Mouse (Mus musculus) kidney, postnatal 14 days (tissue): ENCODE data around the gene Scp2d1.
"Not testable (repeated sequence)": the region's sequence is repeated elsewhere in the genome, so short reads cannot be mapped to it uniquely, and the experiment has no call there.

Experiments
- DNase-seq: peaks from one replicate; pipeline ENCODE4 v3.0.0; 2022; ENCODE audit warnings: mixed read lengths

Gene Scp2d1

GRCm38 (mm10) chr2:144823356-144823755 is at the start of gene Scp2d1:
TSS of gene Scp2d1 (plus strand) at chr2:144823656.
- not testable (repeated sequence) for DNase-seq

DNA sequence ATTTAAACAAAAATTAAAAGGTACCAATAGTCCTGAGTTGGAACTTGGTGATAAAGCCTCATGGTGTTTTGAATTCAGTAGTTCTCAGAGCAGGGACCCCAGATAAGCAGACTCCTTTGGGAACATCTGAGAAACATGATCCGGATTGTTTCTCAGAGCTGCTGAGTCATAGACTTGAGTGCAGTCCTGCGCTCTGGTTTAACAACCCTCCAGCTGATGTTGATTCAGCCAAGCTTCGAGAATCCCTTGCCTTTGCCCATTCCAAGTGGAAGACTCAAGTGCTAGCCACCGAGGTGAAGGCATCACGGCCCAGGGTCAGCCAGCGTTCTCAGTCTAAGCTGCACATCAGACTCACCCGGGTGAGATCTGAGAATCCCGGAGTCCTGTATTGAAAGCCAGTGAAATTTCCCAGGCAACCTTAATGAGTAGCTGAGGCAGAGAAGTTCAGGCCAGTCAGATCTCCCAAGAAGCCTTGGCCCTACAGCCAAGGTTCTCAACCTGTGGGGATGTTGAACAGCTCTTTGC is 48.8 kb upstream of the Scp2d1 start:
- no peak for DNase-seq

DNA sequence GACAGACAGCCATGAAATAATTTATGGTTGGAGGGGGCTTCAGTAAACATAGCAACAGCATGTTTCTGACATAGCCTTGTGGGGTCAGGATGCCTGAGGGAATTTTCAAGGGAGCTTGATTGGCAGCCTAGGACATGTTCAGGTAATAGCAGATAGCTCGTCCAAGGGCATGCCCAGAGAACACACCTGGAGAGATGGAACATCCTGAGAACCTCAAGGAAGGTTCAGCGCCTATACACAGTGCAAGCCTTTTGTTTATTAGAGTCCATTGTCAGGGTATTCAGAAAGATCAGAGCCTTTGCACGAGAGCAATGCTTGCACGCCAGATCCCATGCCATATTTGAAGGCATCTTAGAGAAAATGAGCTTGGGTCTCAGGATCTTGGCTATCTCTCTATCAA is 47.8 kb upstream of the Scp2d1 start:
- no peak for DNase-seq

GRCm38 (mm10) chr2:144779263-144779662 is 44.2 kb upstream of the Scp2d1 start:
- no peak for DNase-seq

DNA sequence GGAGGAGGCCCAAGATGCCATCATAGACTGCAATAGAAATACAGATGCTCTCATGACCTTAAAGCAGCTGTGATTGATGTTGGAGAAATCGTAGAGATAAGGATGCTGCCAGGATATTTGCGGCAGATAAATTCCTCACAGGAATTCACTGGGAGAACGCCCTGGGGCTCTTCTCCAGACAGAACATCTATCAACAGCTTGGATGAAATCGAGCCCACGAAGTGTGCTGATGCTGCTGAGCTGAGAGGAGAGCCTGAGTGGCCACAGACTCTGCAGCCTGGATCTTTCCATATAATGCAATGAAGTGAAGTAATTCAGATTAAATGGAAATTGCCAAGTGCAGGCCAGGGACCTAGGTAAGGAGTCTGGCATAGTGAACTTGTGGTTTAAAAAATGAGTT is 42.7 kb upstream of the Scp2d1 start:
- peak; percentile 43 for DNase-seq

DNA sequence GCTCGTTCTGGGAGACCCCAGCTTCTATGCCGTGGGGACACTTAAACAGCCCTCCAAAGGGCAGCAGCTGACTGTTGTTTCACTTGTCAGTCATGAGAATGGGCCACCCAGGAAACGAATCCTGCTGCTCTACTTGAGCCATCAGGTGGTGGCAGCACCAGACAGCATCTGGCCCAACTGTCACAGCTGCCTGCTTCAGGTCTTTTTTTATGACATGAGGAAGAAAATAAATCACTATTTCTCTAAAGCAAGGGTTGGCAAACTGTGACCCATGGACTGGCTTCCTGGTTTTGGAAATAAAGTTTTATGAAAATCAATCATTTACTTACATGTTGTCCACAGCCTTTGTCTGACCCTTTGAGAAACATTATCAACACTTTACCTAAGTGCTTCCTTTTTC is 41.6 kb upstream of the Scp2d1 start:
- DNase-seq: peak; percentile 8

DNA sequence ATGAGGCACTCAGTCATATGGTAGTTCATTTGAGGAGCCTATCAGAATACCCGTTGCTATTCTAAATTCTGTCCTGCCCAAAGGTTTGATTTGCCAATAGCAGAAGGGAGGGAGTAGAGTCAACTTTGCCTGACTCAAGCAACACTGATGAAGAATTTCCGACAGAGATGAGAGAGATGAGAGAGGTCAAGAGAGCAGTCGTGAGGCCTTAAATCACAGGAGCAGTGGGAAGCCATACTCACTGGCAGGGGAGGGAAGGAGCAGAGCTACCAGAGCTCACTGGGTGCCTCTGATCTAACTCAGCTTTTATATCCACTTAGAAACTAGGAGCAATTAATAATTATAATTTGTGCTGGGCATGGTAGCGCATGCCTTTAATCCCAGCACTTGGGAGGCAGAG is 41.0 kb upstream of the Scp2d1 start:
- DNase-seq: peak; percentile 44

- DNase-seq: no peak
Measured at GRCm38 (mm10) chr2:144783190-144783589, 40.3 kb upstream of the Scp2d1 start.

- no peak for DNase-seq
Measured at GRCm38 (mm10) chr2:144783831-144784230, 39.6 kb upstream of the Scp2d1 start.

DNA sequence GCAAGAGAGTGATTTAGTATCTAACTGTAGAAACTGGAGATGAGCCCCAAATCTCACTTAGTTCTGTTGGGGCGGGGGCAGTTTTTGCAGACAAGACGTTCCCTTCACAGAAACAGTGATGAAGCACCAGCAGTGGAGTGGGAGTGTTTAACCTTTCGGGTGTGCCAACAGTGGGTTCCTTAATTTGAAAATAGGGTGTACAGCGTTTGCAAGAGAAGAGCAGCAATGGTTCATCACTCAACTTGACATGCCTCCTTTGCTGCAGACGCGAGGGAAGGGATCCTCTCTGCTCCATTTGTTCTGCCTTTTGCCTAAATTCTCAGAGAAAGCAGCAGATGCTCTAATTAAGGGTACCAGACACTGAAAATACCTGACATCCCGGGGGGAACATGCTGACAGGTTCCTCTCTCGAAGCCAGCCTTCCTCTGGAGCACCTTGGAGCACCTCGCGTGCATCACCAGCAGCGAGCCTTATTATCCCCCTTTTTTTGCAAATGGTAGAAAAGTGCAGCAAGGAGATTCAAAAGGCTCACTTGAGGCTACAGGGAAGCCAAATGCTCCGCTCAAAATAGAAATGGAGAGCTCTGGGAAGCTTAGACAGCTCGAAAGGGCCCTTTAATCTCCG is 31.7 kb upstream of the Scp2d1 start:
- DNase-seq: no peak

DNA sequence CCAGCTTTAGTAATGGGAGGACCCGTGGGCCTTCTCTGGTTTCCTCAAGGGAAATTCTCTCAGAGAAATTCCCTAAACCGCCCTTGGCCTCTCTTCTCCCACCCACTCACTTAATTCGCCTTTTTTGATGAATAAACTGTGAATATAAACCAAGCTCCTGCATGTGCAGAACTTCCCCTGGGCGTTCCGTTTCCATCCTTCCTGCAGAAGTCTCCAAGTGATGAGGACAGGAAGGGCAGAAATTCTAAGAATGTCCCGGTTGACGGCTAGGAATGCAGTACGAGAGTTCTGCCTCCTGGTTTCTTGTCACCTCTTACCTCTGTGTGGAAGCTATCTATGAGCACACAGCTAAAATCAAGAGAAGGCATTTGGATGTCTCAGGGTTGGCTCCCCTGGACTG is 25.9 kb upstream of the Scp2d1 start:
- peak; percentile 43 for DNase-seq

GRCm38 (mm10) chr2:144807766-144808754 is 15.4 kb upstream of the Scp2d1 start:
- no peak for DNase-seq

DNA sequence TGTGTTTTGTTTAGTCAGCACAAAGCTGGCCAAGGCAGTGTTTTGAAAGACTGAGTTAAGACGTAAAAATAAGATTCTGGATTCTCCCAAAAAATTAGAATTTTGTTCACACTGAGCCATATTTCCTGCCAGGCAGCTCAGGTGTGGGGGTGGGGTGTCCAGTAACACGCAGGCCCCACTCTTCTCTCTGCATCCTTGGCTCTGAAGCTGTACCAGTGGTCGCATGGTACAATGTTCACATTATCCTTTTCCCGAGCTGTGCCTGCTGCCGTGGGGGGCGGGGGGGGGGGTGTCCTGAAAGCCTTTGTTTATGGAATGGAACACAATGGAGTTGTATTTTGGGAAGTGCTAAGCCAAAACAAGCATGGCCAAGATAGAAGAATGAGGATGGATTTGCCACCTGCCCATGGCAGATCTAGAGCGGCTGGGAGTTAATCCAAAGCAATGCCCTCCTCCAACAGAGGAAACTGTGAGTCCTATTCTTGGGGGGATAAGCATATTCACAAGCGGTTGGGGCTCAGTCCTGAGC is 5.1 kb downstream of the Scp2d1 start:
- DNase-seq: no peak

DNA sequence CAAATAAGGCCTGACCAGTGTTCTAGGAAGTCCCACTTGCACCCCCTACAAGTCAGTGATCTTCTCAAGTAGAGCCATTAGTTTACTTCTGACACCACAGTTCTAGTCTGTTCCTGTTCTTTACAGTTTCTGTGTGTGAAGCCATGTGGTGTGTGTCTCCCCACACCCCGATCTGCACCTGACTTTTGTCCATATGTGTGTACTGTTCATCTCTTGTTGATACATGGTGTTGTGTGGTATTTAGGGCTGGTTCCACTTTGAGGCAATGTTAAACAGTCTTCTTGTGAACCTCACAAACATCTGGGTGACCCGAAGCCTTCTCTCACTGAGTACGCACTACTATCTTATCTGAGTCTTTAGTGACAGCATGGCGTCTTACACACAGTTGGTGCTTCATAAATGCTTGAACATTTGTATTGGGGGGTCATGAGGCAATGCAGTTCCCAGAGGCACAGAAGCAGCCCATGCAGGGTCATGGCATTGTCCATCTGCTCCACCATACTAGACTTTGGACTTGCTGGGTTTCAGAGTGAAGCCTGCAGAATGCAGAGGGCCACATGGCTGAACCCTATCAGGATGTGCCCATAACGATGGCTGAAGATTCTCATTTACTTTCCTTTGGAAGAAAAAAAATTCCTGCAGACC is 13.3 kb downstream of the Scp2d1 start:
- DNase-seq: peak; percentile 1

DNA sequence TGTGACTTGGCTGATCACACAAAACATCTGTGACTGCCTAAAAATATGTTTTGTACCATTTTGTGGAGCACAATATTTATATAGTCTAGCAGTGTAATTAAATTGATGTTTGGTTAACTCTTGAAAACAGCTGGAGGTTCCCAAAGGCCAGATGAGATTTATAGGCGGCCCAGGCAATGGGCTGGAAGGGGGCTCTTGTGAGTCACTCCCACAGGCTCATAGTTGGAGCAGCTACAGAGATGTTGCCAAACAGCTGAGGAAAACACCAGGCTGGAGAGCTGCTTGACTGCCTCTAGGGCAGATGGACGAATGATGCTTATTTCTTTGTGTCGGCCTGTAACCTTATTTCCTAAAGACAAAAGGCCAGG is 13.8 kb downstream of the Scp2d1 start:
- DNase-seq: peak; percentile 52

DNA sequence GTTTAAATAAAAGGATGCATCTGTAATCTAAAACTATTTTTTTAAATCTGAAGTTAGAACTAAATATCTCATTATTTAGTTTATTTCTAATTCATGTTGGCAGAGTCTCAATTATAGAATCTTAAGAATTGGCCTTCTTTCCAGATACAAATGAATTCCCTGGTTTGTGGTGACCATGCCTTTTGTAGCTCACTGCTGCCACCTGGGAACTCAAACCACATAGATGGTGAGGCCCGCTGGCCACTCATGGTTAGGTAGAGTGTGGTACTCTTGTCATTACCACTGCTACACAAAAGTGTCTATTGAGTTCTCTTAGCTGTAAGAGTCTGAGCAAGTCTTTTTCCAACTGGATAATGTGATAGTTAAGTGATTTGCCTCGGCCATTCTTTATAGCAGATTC is 45.4 kb downstream of the Scp2d1 start:
- peak; percentile 14 for DNase-seq
